Mouse (Mus musculus): Measurements from ENCODE around the gene Psmd4.

- TF ChIP-seq MAFK (IDR thresholded peaks at IDR 0.05; ENCODE audit: insufficient read depth, low read depth, low read length): no peak
- no peak for TF ChIP-seq HCFC1 (IDR thresholded peaks at IDR 0.05; ENCODE audit: borderline replicate concordance, insufficient read depth, low read length)
Measured at GRCm38 (mm10) chr3:95041625-95042024, 789 bp downstream of the Psmd4 start.

Measured in ES-E14 (cell line).